Mouse (Mus musculus): ENCODE data around the gene Ncf1.

DNA sequence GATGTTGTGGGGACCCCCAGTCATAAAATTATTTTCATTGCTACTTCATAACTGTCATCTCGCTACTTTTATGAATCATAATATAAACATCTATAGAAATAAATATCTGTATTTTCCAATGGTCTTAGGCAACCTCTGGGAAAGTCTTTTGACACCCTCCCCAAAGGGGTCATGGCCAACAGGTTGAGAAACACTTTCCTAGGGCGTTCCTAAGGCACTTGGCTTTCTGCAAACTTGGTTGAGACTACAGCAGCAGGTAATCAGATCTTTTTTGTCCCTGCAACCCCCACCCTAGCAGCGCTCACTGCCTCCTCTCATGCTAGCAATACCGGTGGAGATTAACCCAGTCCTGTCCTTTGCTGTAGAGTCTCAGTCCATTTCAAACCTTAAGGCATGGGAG, 8.1 kb downstream of the Ncf1 start:
- no peak for TF ChIP-seq ZC3H11A (IDR thresholded peaks at IDR 0.05; ENCODE audit: low read depth, low read length)
- TF ChIP-seq E2F4 (IDR thresholded peaks at IDR 0.05; ENCODE audit: insufficient replicate concordance, low read depth, low read length) = no peak
- TF ChIP-seq CTCF (conservative IDR thresholded peaks at IDR 0.05 in 1 of 2, IDR thresholded peaks at IDR 0.05 in 1 of 2; ENCODE audit: low read depth in 2 of 2, low read length in 2 of 2) = no peak
- TF ChIP-seq NELFE (IDR thresholded peaks at IDR 0.05; ENCODE audit: low read depth, low read length) = no peak
- TF ChIP-seq EP300 (IDR thresholded peaks at IDR 0.05; ENCODE audit: low read length) = no peak
- no peak for TF ChIP-seq MAX (IDR thresholded peaks at IDR 0.05; ENCODE audit: low read length)
- no peak for TF ChIP-seq USF1 (IDR thresholded peaks at IDR 0.05; ENCODE audit: low read depth, low read length)
- no peak for TF ChIP-seq MEF2A (IDR thresholded peaks at IDR 0.05; ENCODE audit: borderline replicate concordance, low read depth, low read length)
- no peak for TF ChIP-seq POLR2A (IDR thresholded peaks at IDR 0.05; ENCODE audit: low read depth, low read length)
- TF ChIP-seq SIN3A (IDR thresholded peaks at IDR 0.05; ENCODE audit: low read length) = no peak
- no peak for TF ChIP-seq USF2 (conservative IDR thresholded peaks at IDR 0.05; ENCODE audit: low read depth, low read length)
- TF ChIP-seq MAZ (IDR thresholded peaks at IDR 0.05; ENCODE audit: low read depth, low read length) = no peak
